Mouse (Mus musculus) brown adipose tissue, adult 24 weeks (tissue): ENCODE results near the gene Wdr27. TPM values are rescaled to one million over a fixed set of nuclear protein-coding genes. Genes with fewer than 3 reads are reported as not detected.
A peak's percentile ranks its signal among the peaks of the same experiment; 100 is the strongest.
"Not testable (repeated sequence)": the region's sequence is repeated elsewhere in the genome, so short reads cannot be mapped to it uniquely, and the experiment has no call there.

Experiments used
- H3K27ac ChIP-seq: fragments of 200-500 bp; replicated peaks from 2 replicates; pipeline ENCODE4 v1.5.1; 2012; ENCODE audit warnings: low read depth, mild to moderate bottlenecking, low read length
- H3K4me1 ChIP-seq: fragments of 200-500 bp; 2 replicates; pipeline ENCODE4 v1.6.1; 2012; ENCODE audit warnings: low read length, mixed read lengths; ENCODE audit not compliant: control insufficient read depth, insufficient read depth, insufficient read length
- H3K4me3 ChIP-seq: fragments of 200-500 bp; 2 replicates; pipeline ENCODE4 v1.5.1; 2012; ENCODE audit warnings: low read depth, mild to moderate bottlenecking, low read length, moderate library complexity; ENCODE audit not compliant: insufficient read depth
- polyA plus RNA-seq: library from polyadenylated mRNA; stranded (reverse); fragments of >200 nt; gene quantifications from 2 replicates; pipeline ENCODE4 v1.2.4, GENCODE M21; 2012; ENCODE audit not compliant: missing spikeins, insufficient read depth, insufficient read length

Wdr27 gene
- polyA plus RNA-seq, result 2.7 TPM in 1 of 2 replicates, not detected in the other

- peaks cover 8% of the 10 kb centered on the region for H3K4me1 ChIP-seq
- H3K4me3 ChIP-seq, result peak within 1 kb of the TSS; percentile 84
- peak within 1 kb of the TSS; percentile 73 for H3K27ac ChIP-seq
Measured at GRCm38 (mm10) chr17:14943009-14943728, at the start of gene Wdr27, which contains the start of gene 1600012H06Rik. Gene Wdr27 (minus strand): TSS chr17:14943158. Gene 1600012H06Rik (plus strand): TSS chr17:14943184.

GRCm38 (mm10) chr17:14992522-14993138 is 49.7 kb upstream of the Wdr27 start:
- H3K4me3 ChIP-seq, H3K27ac ChIP-seq: not testable (repeated sequence)

GRCm38 (mm10) chr17:14990116-14990702 is 47.3 kb upstream of the Wdr27 start:
- not testable (repeated sequence) for H3K27ac ChIP-seq, H3K4me1 ChIP-seq, H3K4me3 ChIP-seq

More at GRCm38 (mm10) chr17:14992522-14993138, 49.7 kb upstream of the Wdr27 start:
- not testable (repeated sequence) for H3K4me1 ChIP-seq

GRCm38 (mm10) chr17:14978362-14979038 is 35.5 kb upstream of the Wdr27 start, which contains the start of the genes 9030025P20Rik and Gm3417:
Gene 9030025P20Rik (plus strand): TSS chr17:14978468.
Gene Gm3417 (minus strand): TSS chr17:14978790.
- not testable (repeated sequence) for H3K27ac ChIP-seq, H3K4me1 ChIP-seq, H3K4me3 ChIP-seq

- H3K4me1 ChIP-seq, H3K27ac ChIP-seq, H3K4me3 ChIP-seq: not testable (repeated sequence)
Measured at GRCm38 (mm10) chr17:14977718-14978361, 34.9 kb upstream of the Wdr27 start.

GRCm38 (mm10) chr17:14968373-14968913 is 25.5 kb upstream of the Wdr27 start:
- H3K27ac ChIP-seq, result not testable (repeated sequence)

GRCm38 (mm10) chr17:14961557-14962154 is 18.7 kb upstream of the Wdr27 start:
- not testable (repeated sequence) for H3K4me1 ChIP-seq, H3K4me3 ChIP-seq, H3K27ac ChIP-seq

More at GRCm38 (mm10) chr17:14968373-14968913, 25.5 kb upstream of the Wdr27 start:
- H3K4me1 ChIP-seq, H3K4me3 ChIP-seq: not testable (repeated sequence)

- H3K4me3 ChIP-seq, result peak within 1 kb of the TSS; percentile 97
- H3K4me1 ChIP-seq, result not testable (repeated sequence)
- 0 out of 2 replicates have a peak within 1 kb of the TSS, but pooled peaks have one; percentile 37 for H3K27ac ChIP-seq
Measured at GRCm38 (mm10) chr17:14960951-14961556, 18.1 kb upstream of the Wdr27 start, which contains the start of gene Phf10. Gene Phf10 (minus strand): TSS chr17:14961273.

- H3K4me1 ChIP-seq, result no peaks in the 10 kb centered on the region; the same call in 1 of the 2 replicates
- no peak overlapping the region for H3K27ac ChIP-seq
- H3K4me3 ChIP-seq, result peak overlapping the region; percentile 97
Measured at GRCm38 (mm10) chr17:14960520-14960919, 17.6 kb upstream of the Wdr27 start.

GRCm38 (mm10) chr17:14959979-14960378 is 17.0 kb upstream of the Wdr27 start:
- Histone ChIP-seq H3K4me1 (no peaks in the 10 kb centered on the region; the same call in 1 of the 2 replicates), H3K4me3 (peak overlapping the region; percentile 37), H3K27ac (no peak overlapping the region)

GRCm38 (mm10) chr17:14958686-14959327 is 15.8 kb upstream of the Wdr27 start:
- H3K4me1 ChIP-seq, result no peaks in the 10 kb centered on the region; the same call in 1 of the 2 replicates
- no peak overlapping the region for H3K4me3 ChIP-seq
- no peak overlapping the region for H3K27ac ChIP-seq

GRCm38 (mm10) chr17:14953452-14953851 is 10.5 kb upstream of the Wdr27 start:
- H3K4me1 ChIP-seq, result no peaks in the 10 kb centered on the region
- H3K27ac ChIP-seq, result no peak overlapping the region
- H3K4me3 ChIP-seq, result no peak overlapping the region

- Histone ChIP-seq H3K4me3 (no peak overlapping the region), H3K27ac (no peak overlapping the region), H3K4me1 (peaks cover 3% of the 10 kb centered on the region; the same call in 1 of the 2 replicates)
Measured at GRCm38 (mm10) chr17:14949161-14949827, 6.3 kb upstream of the Wdr27 start.
